Mouse (Mus musculus): ENCODE results near the gene Myo3b.

GRCm38 (mm10) chr2:70407729-70408128 lies 368.8 kb downstream of the Myo3b start:
- TF ChIP-seq GATA1 (IDR thresholded peaks at IDR 0.05; ENCODE audit: borderline replicate concordance, low read length) (no peak), FLI1 (IDR thresholded peaks at IDR 0.05; ENCODE audit: low read length) (no peak)

Data from megakaryocyte, embryonic 14.5 days (primary cell).